Mouse (Mus musculus) liver, postnatal 0 days (tissue): ENCODE data around the gene Aldh1a1. TPM values are rescaled to one million over a fixed set of nuclear protein-coding genes. Genes with fewer than 3 reads are reported as not detected.

Experiments used
- ATAC-seq: fragments of 200-750 bp; cut with Nextera tagmentation; 2 replicates; pipeline ENCODE4 v1.8.0; 2017; ENCODE audit warnings: mild to moderate bottlenecking, moderate library complexity
- DNase-seq: peaks from one replicate; pipeline ENCODE4 v3.0.0-alpha.2; 2016
- H3K27ac ChIP-seq: fragments of 300-500 bp; sonication (generic); 2 replicates; pipeline ENCODE4 v1.5.1; 2014; ENCODE audit warnings: antibody characterized with exemption, moderate library complexity, mild to moderate bottlenecking, low read depth
- H3K27me3 ChIP-seq: fragments of 300-500 bp; sonication (generic); 2 replicates; pipeline ENCODE4 v1.6.1; 2014; ENCODE audit warnings: low read length, control low read depth, mixed read lengths; ENCODE audit not compliant: insufficient read depth
- H3K36me3 ChIP-seq: fragments of 300-500 bp; sonication (generic); replicated peaks from 2 replicates; pipeline ENCODE4 v1.6.1; 2014; ENCODE audit warnings: mild to moderate bottlenecking, control low read depth, low read length, moderate library complexity, mixed read lengths; ENCODE audit not compliant: insufficient read depth
- H3K4me1 ChIP-seq: fragments of 300-500 bp; sonication (generic); 2 replicates; pipeline ENCODE4 v1.6.1; 2014; ENCODE audit warnings: antibody characterized with exemption, mild to moderate bottlenecking, control low read depth; ENCODE audit not compliant: insufficient read depth
- H3K4me2 ChIP-seq: fragments of 300-500 bp; sonication (generic); 2 replicates; pipeline ENCODE4 v1.6.1; 2014; ENCODE audit warnings: low read depth, mild to moderate bottlenecking, low read length, moderate library complexity, mixed read lengths
- H3K4me3 ChIP-seq: fragments of 300-500 bp; sonication (generic); 2 replicates; pipeline ENCODE4 v1.5.1; 2014; ENCODE audit warnings: low read depth, low read length
- H3K9ac ChIP-seq: fragments of 300-500 bp; sonication (generic); replicated peaks from 2 replicates; pipeline ENCODE4 v1.6.1; 2014; ENCODE audit warnings: mild to moderate bottlenecking, moderate library complexity
- H3K9me3 ChIP-seq: fragments of 300-500 bp; sonication (generic); 2 replicates; pipeline ENCODE4 v1.6.1; 2016; ENCODE audit warnings: mild to moderate bottlenecking, control low read depth, low read length, mixed read lengths
- CTCF ChIP-seq: sonication (generic); IDR thresholded peaks from 2 replicates; pipeline ENCODE4 v1.5.1; 2016; ENCODE audit warnings: antibody characterized with exemption, low read depth
- EP300 ChIP-seq: IDR thresholded peaks from 2 replicates; pipeline ENCODE4 v1.6.1; 2016; ENCODE audit warnings: antibody characterized with exemption, low read depth, mild to moderate bottlenecking
- WGBS: fragments of 180-500 bp; shearing (Covaris S2); extraction: QIAGEN DNeasy Blood & Tissue Kit; methylation state at CpG from one replicate; pipeline ENCODE4 v1.1.7; 2014; ENCODE audit not compliant: insufficient replicate concordance; 5-methylcytosine and 5-hydroxymethylcytosine counted together
- polyA plus RNA-seq: library from polyadenylated mRNA; unstranded; fragments of >200 nt; fragmentation: Nextera tagmentation; extraction: Ambion mirVana; gene quantifications from 2 replicates; pipeline ENCODE4 v1.2.1, GENCODE M21; 2015

Aldh1a1 gene
- polyA plus RNA-seq, 1 experiment from 2014 or later = 2.3 TPM

DNA sequence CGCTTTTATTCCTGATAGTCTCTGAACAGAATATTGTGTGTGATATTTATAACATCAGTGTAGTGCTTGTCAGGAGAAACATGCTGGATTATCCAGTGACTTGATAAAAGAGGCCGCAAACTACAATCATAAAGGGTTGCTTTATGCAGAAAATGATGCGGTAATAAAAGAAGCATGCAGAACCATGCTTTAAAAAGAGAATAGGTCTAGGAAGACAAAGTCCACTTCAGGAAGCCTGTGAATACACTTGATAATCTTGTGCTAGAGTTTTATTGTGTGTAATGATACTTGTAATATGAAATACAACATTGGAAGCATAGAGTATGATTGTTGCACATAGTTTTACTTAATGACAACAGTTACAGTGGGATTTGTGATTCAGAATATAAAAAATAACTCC, 54.5 kb downstream of the Aldh1a1 start:
- WGBS = 82% methylated on average over 3 of the region's 3 CpGs
- ATAC-seq = no peak
- no peaks in the 10 kb centered on the region for H3K9me3 ChIP-seq
- H3K27ac ChIP-seq = no peak overlapping the region
- DNase-seq = no peak
- TF ChIP-seq EP300 (no peak), CTCF (no peak)
- H3K4me2 ChIP-seq = no peak overlapping the region
- H3K27me3 ChIP-seq = no peaks in the 10 kb centered on the region
- H3K4me1 ChIP-seq = no peaks in the 10 kb centered on the region
- H3K9ac ChIP-seq = no peak overlapping the region
- H3K4me3 ChIP-seq = no peak overlapping the region
- no peaks in the 10 kb centered on the region for H3K36me3 ChIP-seq

DNA sequence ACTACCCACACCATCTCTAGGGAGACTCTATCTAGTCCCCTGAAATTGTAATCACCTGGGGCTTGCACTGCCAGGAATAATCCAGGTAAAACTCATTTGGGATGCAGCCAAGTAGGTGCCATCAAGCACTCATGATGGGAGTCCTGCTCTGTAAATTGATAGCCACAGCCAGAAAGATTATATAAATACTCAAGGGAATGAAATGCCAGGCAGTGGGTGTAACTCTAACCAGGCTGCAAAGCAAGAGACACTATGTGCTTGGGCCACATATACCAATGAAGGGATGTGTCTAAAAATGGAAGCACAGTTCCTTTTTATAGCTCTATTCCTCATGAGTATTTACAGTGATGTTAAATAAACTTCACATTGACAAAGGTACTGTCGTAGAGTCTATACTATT, 56.9 kb downstream of the Aldh1a1 start:
- TF ChIP-seq CTCF (no peak), EP300 (no peak)
- Histone ChIP-seq H3K27me3 (no peaks in the 10 kb centered on the region), H3K4me2 (no peak overlapping the region), H3K27ac (no peak overlapping the region), H3K4me3 (no peak overlapping the region), H3K9me3 (no peaks in the 10 kb centered on the region), H3K4me1 (no peaks in the 10 kb centered on the region), H3K36me3 (no peaks in the 10 kb centered on the region), H3K9ac (no peak overlapping the region)
- no peak for ATAC-seq
- 81% methylated on average over 1 of the region's 1 CpGs for WGBS
- no peak for DNase-seq

DNA sequence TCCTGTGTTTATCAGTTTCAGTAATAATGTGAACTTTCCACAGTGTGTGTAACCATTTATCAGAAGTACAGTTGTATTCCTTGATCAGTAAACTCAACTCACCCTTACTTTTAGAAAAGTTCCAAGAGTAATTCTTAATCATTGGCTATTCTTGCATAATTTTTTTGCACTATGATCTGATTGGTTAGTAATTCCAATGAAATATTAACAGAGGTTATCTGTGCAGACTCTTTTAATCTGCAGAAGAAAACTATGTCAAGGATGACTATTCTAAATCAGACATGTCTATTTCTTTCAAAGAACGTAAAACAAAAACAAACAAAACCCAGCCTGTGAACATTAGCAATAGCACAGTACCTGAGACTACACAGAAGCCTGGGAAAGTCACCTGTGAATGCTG, 62.9 kb downstream of the Aldh1a1 start:
- ATAC-seq = no peak

DNA sequence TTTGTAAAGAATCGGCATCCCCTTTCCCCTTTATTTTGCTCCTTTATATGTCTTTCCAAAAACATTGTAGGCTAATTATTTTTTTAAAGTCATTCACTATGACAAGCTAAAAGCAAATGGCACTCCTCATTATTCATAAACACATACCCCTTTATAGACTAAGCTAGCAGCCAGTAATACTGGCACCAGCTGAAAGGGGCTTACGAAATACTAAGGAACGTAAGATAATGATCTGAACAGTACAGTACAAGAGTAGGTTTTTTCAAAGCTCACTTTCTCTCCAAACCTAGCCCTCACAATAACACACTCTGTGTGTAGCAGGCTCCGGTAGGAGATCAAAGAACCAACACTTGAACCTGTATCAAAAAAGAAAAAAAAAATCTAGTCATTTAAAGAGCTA, 64.7 kb downstream of the Aldh1a1 start:
- H3K27me3 ChIP-seq = no peaks in the 10 kb centered on the region
- no peak overlapping the region for H3K4me3 ChIP-seq
- H3K9ac ChIP-seq = no peak overlapping the region
- DNase-seq = no peak
- no peak for TF ChIP-seq EP300
- TF ChIP-seq CTCF = no peak
- no peaks in the 10 kb centered on the region for H3K36me3 ChIP-seq
- ATAC-seq = no peak
- 72% methylated on average over 4 of the region's 4 CpGs for WGBS
- no peaks in the 10 kb centered on the region for H3K9me3 ChIP-seq
- H3K4me2 ChIP-seq = no peak overlapping the region
- H3K4me1 ChIP-seq = peaks cover 3% of the 10 kb centered on the region; the same call in 1 of the 2 replicates
- no peak overlapping the region for H3K27ac ChIP-seq

More for the DNA sequence above, 62.9 kb downstream of the Aldh1a1 start:
- Histone ChIP-seq H3K27ac (no peak overlapping the region), H3K9me3 (no peaks in the 10 kb centered on the region), H3K4me1 (peaks cover 3% of the 10 kb centered on the region; the same call in 1 of the 2 replicates), H3K4me3 (no peak overlapping the region), H3K27me3 (no peaks in the 10 kb centered on the region), H3K36me3 (no peaks in the 10 kb centered on the region), H3K9ac (no peak overlapping the region), H3K4me2 (no peak overlapping the region)
- no peak for DNase-seq
- WGBS = 63% methylated on average over 1 of the region's 1 CpGs
- no peak for TF ChIP-seq EP300
- TF ChIP-seq CTCF = no peak

DNA sequence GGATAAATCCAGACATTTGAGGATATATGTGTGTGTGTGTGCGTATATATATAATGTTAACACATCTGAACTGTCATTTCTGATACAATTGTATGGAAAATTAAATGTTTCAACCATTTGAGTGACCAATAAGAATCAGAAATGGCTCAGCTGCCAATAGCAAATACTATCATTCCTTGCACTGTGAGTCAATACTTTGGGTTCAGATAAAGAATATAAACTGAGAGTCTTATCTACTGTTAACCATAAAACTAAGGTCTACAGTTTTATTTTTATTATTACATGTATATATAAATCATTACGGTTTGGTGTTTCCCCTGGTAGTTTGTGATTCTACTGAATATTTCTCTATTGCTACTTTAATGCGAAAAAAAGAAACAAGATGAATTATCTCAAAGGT, 65.6 kb downstream of the Aldh1a1 start:
- 86% methylated on average over 3 of the region's 3 CpGs for WGBS
- ATAC-seq = no peak

DNA sequence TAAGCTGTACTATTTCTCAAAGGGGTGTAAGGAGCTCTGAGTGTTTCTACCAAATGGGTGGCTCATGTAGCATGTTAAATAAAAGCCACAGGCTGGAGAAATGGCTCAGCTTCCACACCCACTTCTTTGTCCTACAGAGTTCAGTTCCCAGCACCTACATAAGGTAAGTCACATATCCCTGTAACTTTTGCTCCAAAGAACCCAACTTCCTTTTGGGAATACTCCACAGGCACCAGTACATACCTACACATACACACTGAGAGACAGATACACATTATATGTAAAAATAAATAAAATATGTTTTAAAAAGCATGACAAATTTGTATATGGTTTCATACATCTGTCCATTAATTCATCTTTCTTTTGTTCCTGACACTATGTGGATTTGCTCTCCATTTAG, 66.0 kb downstream of the Aldh1a1 start:
- ATAC-seq = peak; percentile 17; the same call in 1 of the 2 replicates
- Histone ChIP-seq H3K9me3 (no peaks in the 10 kb centered on the region), H3K4me1 (peaks cover 3% of the 10 kb centered on the region; the same call in 1 of the 2 replicates), H3K4me3 (no peak overlapping the region), H3K27ac (no peak overlapping the region), H3K4me2 (no peak overlapping the region), H3K27me3 (no peaks in the 10 kb centered on the region), H3K9ac (no peak overlapping the region), H3K36me3 (no peaks in the 10 kb centered on the region)
- DNase-seq = no peak
- TF ChIP-seq EP300 (no peak), CTCF (no peak)

More for the DNA sequence above, 65.6 kb downstream of the Aldh1a1 start:
- no peak for TF ChIP-seq EP300
- TF ChIP-seq CTCF = no peak
- H3K4me2 ChIP-seq = no peak overlapping the region
- peaks cover 3% of the 10 kb centered on the region; the same call in 1 of the 2 replicates for H3K4me1 ChIP-seq
- H3K9ac ChIP-seq = no peak overlapping the region
- H3K4me3 ChIP-seq = no peak overlapping the region
- H3K27ac ChIP-seq = no peak overlapping the region
- H3K36me3 ChIP-seq = no peaks in the 10 kb centered on the region
- no peaks in the 10 kb centered on the region for H3K27me3 ChIP-seq
- no peaks in the 10 kb centered on the region for H3K9me3 ChIP-seq
- no peak for DNase-seq

DNA sequence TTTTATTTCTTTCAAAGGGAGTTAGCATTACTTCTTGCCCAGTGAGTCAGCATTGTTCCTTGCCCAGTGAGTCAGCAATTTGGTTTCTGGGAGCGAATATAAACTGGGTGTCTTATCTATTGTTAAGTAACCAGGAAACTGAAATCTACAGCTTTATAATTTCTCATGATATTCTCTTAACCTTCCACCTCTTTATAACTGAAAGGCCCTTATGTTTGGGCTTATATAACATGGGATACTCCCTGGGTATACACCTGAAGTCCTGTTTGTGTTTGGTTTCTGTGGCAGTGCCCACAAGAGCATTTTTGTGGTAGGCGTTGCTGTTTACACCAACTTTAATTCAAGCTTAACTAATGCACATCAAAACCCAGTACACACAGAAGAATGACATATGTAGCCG, 66.4 kb downstream of the Aldh1a1 start:
- DNase-seq (peak; percentile 22), ATAC-seq (peak; percentile 76)
- no peak overlapping the region for H3K9ac ChIP-seq
- WGBS = 64% methylated on average over 3 of the region's 3 CpGs
- TF ChIP-seq CTCF = no peak
- TF ChIP-seq EP300 = peak; percentile 68
- H3K27ac ChIP-seq = no peak overlapping the region
- no peaks in the 10 kb centered on the region for H3K27me3 ChIP-seq
- peaks cover 3% of the 10 kb centered on the region; the same call in 1 of the 2 replicates for H3K4me1 ChIP-seq
- H3K36me3 ChIP-seq = no peaks in the 10 kb centered on the region
- no peak overlapping the region for H3K4me3 ChIP-seq
- no peaks in the 10 kb centered on the region for H3K9me3 ChIP-seq
- no peak overlapping the region for H3K4me2 ChIP-seq
